Mouse (Mus musculus): ENCODE data around the gene Eml1.

DNA sequence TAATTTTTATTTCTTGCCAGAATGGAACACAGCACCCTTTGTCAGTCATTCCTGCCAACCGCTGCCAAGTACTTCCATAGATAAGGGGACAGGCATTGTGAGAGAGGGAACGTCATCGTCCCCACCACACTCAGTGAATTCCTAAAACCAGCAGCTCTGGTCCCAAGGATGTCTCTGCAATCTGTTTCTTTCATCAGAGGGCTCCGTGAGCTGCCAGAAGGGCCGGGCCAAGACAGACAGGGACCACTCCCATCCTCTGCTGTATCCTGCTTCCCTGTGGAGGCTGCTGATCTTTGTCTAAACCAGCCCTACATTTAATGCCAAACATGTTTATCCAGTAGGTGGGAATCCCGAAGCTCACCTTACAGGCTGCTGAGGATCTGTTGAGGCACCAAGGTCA, 182.3 kb downstream of the Eml1 start:
- TF ChIP-seq POLR2A (IDR thresholded peaks at IDR 0.05; ENCODE audit: borderline replicate concordance, control insufficient read depth, low read depth, low read length) = no peak
- TF ChIP-seq CTCF (IDR thresholded peaks at IDR 0.05; ENCODE audit: control insufficient read depth, insufficient read depth, low read length) = no peak

Measured in bone marrow, adult 2 months (tissue).